Mouse (Mus musculus): ENCODE data around the gene Sipa1l3.

DNA sequence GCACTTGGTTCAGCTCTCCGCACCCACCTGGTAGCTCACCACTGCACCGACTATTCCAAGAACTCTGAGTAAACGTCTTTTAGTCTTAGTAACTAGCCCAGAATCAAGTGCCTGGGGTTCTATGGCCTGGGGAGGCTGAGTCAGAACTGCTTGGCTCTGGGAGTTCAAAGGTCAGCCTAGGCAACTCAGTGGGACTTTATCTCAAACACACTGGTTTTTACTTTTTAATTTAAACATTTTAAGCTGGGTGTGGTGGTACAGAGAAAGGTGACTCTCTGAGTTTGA is 27.0 kb downstream of the Sipa1l3 start:
- TF ChIP-seq POLR2A (IDR thresholded peaks at IDR 0.05; ENCODE audit: borderline replicate concordance, insufficient read depth, low read length) (no peak), CTCF (IDR thresholded peaks at IDR 0.05; ENCODE audit: borderline replicate concordance, insufficient read depth, low read depth, low read length) (no peak)
